Mouse (Mus musculus) ES-Bruce4 (cell line): ENCODE results near the gene Nyap2. TPM values are rescaled to one million over a fixed set of nuclear protein-coding genes. Genes with fewer than 3 reads are reported as not detected.

Experiments used
- H3K27ac ChIP-seq: 2 replicates; pipeline ENCODE4 v1.5.1; 2012; ENCODE audit warnings: low read length, inconsistent platforms; ENCODE audit not compliant: insufficient read depth
- H3K27me3 ChIP-seq: 2 replicates; pipeline ENCODE4 v1.6.1; 2012; ENCODE audit warnings: mild to moderate bottlenecking, low read length, inconsistent platforms; ENCODE audit not compliant: control insufficient read depth, poor library complexity, insufficient read depth, severe bottlenecking
- H3K36me3 ChIP-seq: 2 replicates; pipeline ENCODE4 v1.6.1; 2012; ENCODE audit warnings: inconsistent platforms, mild to moderate bottlenecking, low read length, moderate library complexity; ENCODE audit not compliant: control insufficient read depth, poor library complexity, insufficient read depth, severe bottlenecking
- H3K4me1 ChIP-seq: one replicate; pipeline ENCODE4 v1.8.1; 2011; ENCODE audit warnings: low read length; ENCODE audit not compliant: control insufficient read depth, insufficient read depth
- H3K4me3 ChIP-seq: 2 replicates; pipeline ENCODE4 v1.5.1; 2011; ENCODE audit warnings: low read depth, mild to moderate bottlenecking, low read length
- H3K9ac ChIP-seq: 2 replicates; pipeline ENCODE4 v1.6.1; 2012; ENCODE audit warnings: low read depth, mild to moderate bottlenecking, inconsistent platforms; ENCODE audit not compliant: poor library complexity, severe bottlenecking
- H3K9me3 ChIP-seq: replicated peaks from 2 replicates; pipeline ENCODE4 v1.6.1; 2012; ENCODE audit warnings: mild to moderate bottlenecking, low read length, inconsistent platforms; ENCODE audit not compliant: control insufficient read depth, poor library complexity, insufficient read depth, severe bottlenecking
- CTCF ChIP-seq: IDR thresholded peaks from one replicate; pipeline ENCODE4 v1.8.1; 2011; ENCODE audit warnings: low read depth, low read length
- EP300 ChIP-seq: IDR thresholded peaks from 2 replicates; pipeline ENCODE4 v1.6.1; 2011; ENCODE audit warnings: low read depth, low read length; ENCODE audit not compliant: insufficient read depth
- POLR2A ChIP-seq: IDR thresholded peaks from one replicate; pipeline ENCODE4 v1.8.1; 2011; ENCODE audit warnings: low read length; ENCODE audit not compliant: insufficient read depth
- polyA plus RNA-seq: library from polyadenylated mRNA; stranded (reverse); fragments of >200 nt; gene quantifications from 2 replicates; pipeline ENCODE4 v1.2.4, GENCODE M21; 2011; ENCODE audit warnings: low read depth; ENCODE audit not compliant: missing spikeins, insufficient read depth, insufficient read length

The Nyap2 gene
- polyA plus RNA-seq, 1 experiment, result not detected

- TF ChIP-seq EP300 (no peak), CTCF (no peak), POLR2A (no peak)
- H3K27me3 ChIP-seq, result no peaks in the 10 kb centered on the region
- H3K4me1 ChIP-seq, result no peaks in the 10 kb centered on the region
- no peak overlapping the region for H3K27ac ChIP-seq
- H3K9ac ChIP-seq, result no peak overlapping the region
- H3K36me3 ChIP-seq, result no peaks in the 10 kb centered on the region
- no peak overlapping the region for H3K4me3 ChIP-seq
- no peaks in the 10 kb centered on the region for H3K9me3 ChIP-seq
Measured at GRCm38 (mm10) chr1:81169245-81169644, 92.5 kb downstream of the Nyap2 start.

GRCm38 (mm10) chr1:81172703-81173102 lies 96.0 kb downstream of the Nyap2 start:
- H3K27ac ChIP-seq, result no peak overlapping the region
- H3K36me3 ChIP-seq, result no peaks in the 10 kb centered on the region
- H3K9ac ChIP-seq, result no peak overlapping the region
- H3K4me1 ChIP-seq, result no peaks in the 10 kb centered on the region
- no peak overlapping the region for H3K4me3 ChIP-seq
- TF ChIP-seq EP300 (no peak), CTCF (no peak), POLR2A (no peak)
- no peaks in the 10 kb centered on the region for H3K9me3 ChIP-seq
- no peaks in the 10 kb centered on the region for H3K27me3 ChIP-seq

- Histone ChIP-seq H3K4me1 (no peaks in the 10 kb centered on the region), H3K27ac (no peak overlapping the region), H3K27me3 (no peaks in the 10 kb centered on the region), H3K9me3 (no peaks in the 10 kb centered on the region), H3K9ac (no peak overlapping the region), H3K4me3 (no peak overlapping the region), H3K36me3 (no peaks in the 10 kb centered on the region)
- no peak for TF ChIP-seq EP300
- no peak for TF ChIP-seq CTCF
- no peak for TF ChIP-seq POLR2A
Measured at GRCm38 (mm10) chr1:81173303-81173702, 96.6 kb downstream of the Nyap2 start.

GRCm38 (mm10) chr1:81179725-81180124 lies 103.0 kb downstream of the Nyap2 start:
- TF ChIP-seq EP300 (no peak), CTCF (no peak), POLR2A (no peak)

GRCm38 (mm10) chr1:81180686-81181085 lies 103.9 kb downstream of the Nyap2 start:
- Histone ChIP-seq H3K27ac (no peak overlapping the region), H3K4me3 (no peak overlapping the region), H3K27me3 (no peaks in the 10 kb centered on the region), H3K9me3 (no peaks in the 10 kb centered on the region), H3K36me3 (no peaks in the 10 kb centered on the region), H3K9ac (no peak overlapping the region), H3K4me1 (no peaks in the 10 kb centered on the region)
- TF ChIP-seq POLR2A, result no peak
- TF ChIP-seq EP300, result no peak
- TF ChIP-seq CTCF, result no peak

More at GRCm38 (mm10) chr1:81179725-81180124, 103.0 kb downstream of the Nyap2 start:
- Histone ChIP-seq H3K27me3 (no peaks in the 10 kb centered on the region), H3K4me3 (no peak overlapping the region), H3K36me3 (no peaks in the 10 kb centered on the region), H3K9ac (no peak overlapping the region), H3K9me3 (no peaks in the 10 kb centered on the region), H3K4me1 (no peaks in the 10 kb centered on the region), H3K27ac (no peak overlapping the region)

- Histone ChIP-seq H3K4me3 (no peak overlapping the region), H3K9me3 (no peaks in the 10 kb centered on the region), H3K36me3 (no peaks in the 10 kb centered on the region), H3K27ac (no peak overlapping the region), H3K4me1 (no peaks in the 10 kb centered on the region), H3K9ac (no peak overlapping the region), H3K27me3 (no peaks in the 10 kb centered on the region; the same call in 1 of the 2 replicates)
- no peak for TF ChIP-seq EP300
- TF ChIP-seq POLR2A, result no peak
- no peak for TF ChIP-seq CTCF
Measured at GRCm38 (mm10) chr1:81209536-81209935, 132.8 kb downstream of the Nyap2 start.
